Mouse (Mus musculus) embryonic fibroblast, embryonic 13.5 days (primary cell): ENCODE results near the gene Tfdp2. TPM values are rescaled to one million over a fixed set of nuclear protein-coding genes. Genes with fewer than 3 reads are reported as not detected.

ENCODE experiments used
- H3K27ac ChIP-seq: 2 replicates; pipeline ENCODE4 v1.5.1; 2012; ENCODE audit warnings: low read length, control low read depth, inconsistent platforms; ENCODE audit not compliant: insufficient read depth
- H3K4me1 ChIP-seq: 2 replicates; pipeline ENCODE4 v1.6.1; 2011; ENCODE audit warnings: low read length; ENCODE audit not compliant: control insufficient read depth, insufficient read depth
- H3K4me3 ChIP-seq: 2 replicates; pipeline ENCODE4 v1.5.1; 2011; ENCODE audit warnings: mild to moderate bottlenecking, control low read depth, low read length; ENCODE audit not compliant: insufficient read depth
- CTCF ChIP-seq: IDR thresholded peaks from 2 replicates; pipeline ENCODE4 v1.5.1; 2011; ENCODE audit warnings: mild to moderate bottlenecking, control low read depth, low read length, moderate library complexity, borderline replicate concordance; ENCODE audit not compliant: insufficient read depth
- POLR2A ChIP-seq: IDR thresholded peaks from 2 replicates; pipeline ENCODE4 v1.6.1; 2011; ENCODE audit warnings: low read depth, mild to moderate bottlenecking, control low read depth, low read length, moderate library complexity
- polyA plus RNA-seq: library from polyadenylated mRNA; stranded (reverse); fragments of >200 nt; gene quantifications from 2 replicates; pipeline ENCODE4 v1.2.4, GENCODE M21; 2011; ENCODE audit warnings: low read depth; ENCODE audit not compliant: missing spikeins, insufficient read length

Gene Tfdp2
- polyA plus RNA-seq, 1 experiment: 29.6 TPM

- Histone ChIP-seq H3K4me3 (no peak overlapping the region), H3K27ac (no peak overlapping the region), H3K4me1 (no peaks in the 10 kb centered on the region)
- TF ChIP-seq CTCF (no peak), POLR2A (no peak)
These were observed 11.2 kb upstream of the Tfdp2 start for GRCm38 (mm10) chr9:96184909-96185308.

GRCm38 (mm10) chr9:96186701-96187100, 9.4 kb upstream of the Tfdp2 start:
- Histone ChIP-seq H3K27ac (no peak overlapping the region), H3K4me1 (no peaks in the 10 kb centered on the region), H3K4me3 (no peak overlapping the region)
- TF ChIP-seq CTCF: no peak
- TF ChIP-seq POLR2A: no peak

- peak overlapping the region; percentile 74 for H3K4me3 ChIP-seq
- peak; percentile 32; the same call in 1 of the 2 replicates for TF ChIP-seq CTCF
- no peak for TF ChIP-seq POLR2A
- H3K27ac ChIP-seq: no peak overlapping the region
- peaks cover 3% of the 10 kb centered on the region; the same call in 1 of the 2 replicates for H3K4me1 ChIP-seq
These were observed 634 bp downstream of the Tfdp2 start for GRCm38 (mm10) chr9:96196636-96197181.

- no peak for TF ChIP-seq CTCF
- no peak for TF ChIP-seq POLR2A
- no peak overlapping the region for H3K4me3 ChIP-seq
- no peak overlapping the region for H3K27ac ChIP-seq
- peaks cover 6% of the 10 kb centered on the region for H3K4me1 ChIP-seq
These were observed 1.7 kb downstream of the Tfdp2 start for GRCm38 (mm10) chr9:96197806-96198205.

- Histone ChIP-seq H3K27ac (no peak overlapping the region), H3K4me1 (peaks cover 3% of the 10 kb centered on the region; the same call in 1 of the 2 replicates), H3K4me3 (no peak overlapping the region)
- TF ChIP-seq POLR2A (no peak), CTCF (no peak)
These were observed 7.6 kb downstream of the Tfdp2 start for GRCm38 (mm10) chr9:96203663-96204062.

- Histone ChIP-seq H3K27ac (no peak overlapping the region), H3K4me1 (peaks cover 1% of the 10 kb centered on the region; the same call in 1 of the 2 replicates), H3K4me3 (no peak overlapping the region)
- no peak for TF ChIP-seq POLR2A
- no peak for TF ChIP-seq CTCF
These were observed 11.4 kb downstream of the Tfdp2 start for GRCm38 (mm10) chr9:96207428-96207827.

GRCm38 (mm10) chr9:96213036-96213645, 17.1 kb downstream of the Tfdp2 start:
- Histone ChIP-seq H3K4me1 (no peaks in the 10 kb centered on the region), H3K4me3 (no peak overlapping the region), H3K27ac (no peak overlapping the region)
- no peak for TF ChIP-seq CTCF
- TF ChIP-seq POLR2A: no peak

- Histone ChIP-seq H3K27ac (no peak overlapping the region), H3K4me1 (no peaks in the 10 kb centered on the region), H3K4me3 (no peak overlapping the region)
- TF ChIP-seq POLR2A: no peak
- TF ChIP-seq CTCF: no peak
These were observed 18.1 kb downstream of the Tfdp2 start for GRCm38 (mm10) chr9:96214171-96214570.

- H3K4me3 ChIP-seq: no peak overlapping the region
- no peak overlapping the region for H3K27ac ChIP-seq
- no peaks in the 10 kb centered on the region for H3K4me1 ChIP-seq
- TF ChIP-seq CTCF (no peak), POLR2A (no peak)
These were observed 21.2 kb downstream of the Tfdp2 start for GRCm38 (mm10) chr9:96217299-96217698.

- TF ChIP-seq POLR2A (no peak), CTCF (no peak)
These were observed 21.7 kb downstream of the Tfdp2 start for GRCm38 (mm10) chr9:96217799-96218198.

More at GRCm38 (mm10) chr9:96217799-96218198, 21.7 kb downstream of the Tfdp2 start:
- H3K4me3 ChIP-seq: no peak overlapping the region
- no peaks in the 10 kb centered on the region for H3K4me1 ChIP-seq
- H3K27ac ChIP-seq: no peak overlapping the region
